Mouse (Mus musculus) spleen, adult 2 months (tissue): ENCODE measurements around the gene Top2b. TPM values are rescaled to one million over a fixed set of nuclear protein-coding genes. Genes with fewer than 3 reads are reported as not detected.
A peak's percentile ranks its signal among the peaks of the same experiment; 100 is the strongest.

ENCODE experiments used
- DNase-seq, 2 experiments: peaks; one replicate each; pipeline versions ENCODE4 v3.0.0 to v3.0.0-alpha.2; 2012 to 2021; ENCODE audit warnings: low spot score in 2 of 2, low read depth in 1 of 2
- H3K27ac ChIP-seq: fragments of 200-500 bp; 2 replicates; pipeline ENCODE4 v1.5.1; 2012; ENCODE audit warnings: low read length, inconsistent platforms; ENCODE audit not compliant: insufficient read depth
- H3K27me3 ChIP-seq: fragments of 200-500 bp; 2 replicates; pipeline ENCODE4 v1.6.1; 2012; ENCODE audit warnings: mild to moderate bottlenecking, moderate library complexity, low read length, inconsistent platforms; ENCODE audit not compliant: control insufficient read depth, insufficient read depth
- H3K36me3 ChIP-seq: fragments of 200-500 bp; 2 replicates; pipeline ENCODE4 v1.6.1; 2012; ENCODE audit warnings: mild to moderate bottlenecking, low read length, inconsistent platforms; ENCODE audit not compliant: control insufficient read depth, insufficient read depth
- H3K4me1 ChIP-seq: fragments of 200-500 bp; 2 replicates; pipeline ENCODE4 v1.6.1; 2011; ENCODE audit warnings: inconsistent platforms; ENCODE audit not compliant: control insufficient read depth, insufficient read depth, insufficient read length
- H3K4me3 ChIP-seq: fragments of 200-500 bp; 2 replicates; pipeline ENCODE4 v1.5.1; 2011; ENCODE audit warnings: mild to moderate bottlenecking, inconsistent platforms; ENCODE audit not compliant: insufficient read depth, insufficient read length; ENCODE audit errors: extremely low read depth
- CTCF ChIP-seq: fragments of 200-500 bp; IDR thresholded peaks from 2 replicates; pipeline ENCODE4 v1.5.1; 2011; ENCODE audit warnings: mild to moderate bottlenecking, inconsistent platforms; ENCODE audit not compliant: insufficient read depth, insufficient read length, insufficient replicate concordance; ENCODE audit errors: extremely low read depth
- POLR2A ChIP-seq: fragments of 200-500 bp; IDR thresholded peaks from 2 replicates; pipeline ENCODE4 v1.6.1; 2011; ENCODE audit warnings: low read depth, low read length, inconsistent platforms
- WGBS: fragments of 180-500 bp; shearing (Covaris S2); methylation state at CpG from one replicate; pipeline ENCODE4 v1.1.7; 2018; 5-methylcytosine and 5-hydroxymethylcytosine counted together
- polyA plus RNA-seq: library from polyadenylated mRNA; depleted of rRNA; stranded (reverse); fragments of >200 nt; gene quantifications from 2 replicates; pipeline ENCODE4 v1.2.3, GENCODE M21; 2012

Gene Top2b
- polyA plus RNA-seq, 1 experiment = 4.8 TPM

- no peak for DNase-seq
- H3K4me3 ChIP-seq = no peak overlapping the region
- WGBS = 37% methylated on average over 3 of the region's 3 CpGs
- H3K27ac ChIP-seq = no peak overlapping the region
- TF ChIP-seq POLR2A (no peak), CTCF (no peak)
- no peaks in the 10 kb centered on the region for H3K27me3 ChIP-seq
- H3K4me1 ChIP-seq = no peaks in the 10 kb centered on the region
- H3K36me3 ChIP-seq = no peaks in the 10 kb centered on the region
Observed at GRCm38 (mm10) chr14:16329756-16330155, 35.2 kb upstream of the Top2b start.

DNA sequence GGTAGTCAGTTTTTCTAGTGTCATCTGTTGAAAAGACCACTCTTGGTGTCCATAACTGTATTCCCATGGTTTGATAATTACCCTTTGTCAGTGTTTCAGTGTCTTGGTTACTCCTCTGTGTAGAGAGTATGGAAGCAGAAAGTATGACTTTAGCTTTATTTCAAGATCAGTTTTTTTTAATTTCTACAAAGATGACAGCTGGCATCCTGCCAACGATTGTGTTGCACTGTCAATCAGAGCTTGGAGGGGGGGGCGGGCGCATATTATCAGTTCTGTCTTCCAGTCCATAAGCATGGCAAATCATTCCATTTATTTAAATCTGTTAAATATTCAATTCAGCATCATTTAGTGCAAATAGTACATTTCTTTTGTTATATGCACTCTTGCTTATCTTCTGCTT lies 30.7 kb upstream of the Top2b start:
- Histone ChIP-seq H3K27ac (no peak overlapping the region), H3K27me3 (no peaks in the 10 kb centered on the region), H3K36me3 (no peaks in the 10 kb centered on the region), H3K4me3 (no peak overlapping the region), H3K4me1 (no peaks in the 10 kb centered on the region)
- TF ChIP-seq POLR2A (no peak), CTCF (no peak)
- DNase-seq = no peak
- 82% methylated on average over 3 of the region's 3 CpGs for WGBS

GRCm38 (mm10) chr14:16335835-16336417 lies 29.1 kb upstream of the Top2b start:
- H3K4me1 ChIP-seq = no peaks in the 10 kb centered on the region
- H3K36me3 ChIP-seq = no peaks in the 10 kb centered on the region
- no peak overlapping the region for H3K4me3 ChIP-seq
- TF ChIP-seq POLR2A (no peak), CTCF (no peak)
- H3K27me3 ChIP-seq = no peaks in the 10 kb centered on the region
- WGBS = 81% methylated on average over 3 of the region's 3 CpGs
- no peak overlapping the region for H3K27ac ChIP-seq
- no peak for DNase-seq

DNA sequence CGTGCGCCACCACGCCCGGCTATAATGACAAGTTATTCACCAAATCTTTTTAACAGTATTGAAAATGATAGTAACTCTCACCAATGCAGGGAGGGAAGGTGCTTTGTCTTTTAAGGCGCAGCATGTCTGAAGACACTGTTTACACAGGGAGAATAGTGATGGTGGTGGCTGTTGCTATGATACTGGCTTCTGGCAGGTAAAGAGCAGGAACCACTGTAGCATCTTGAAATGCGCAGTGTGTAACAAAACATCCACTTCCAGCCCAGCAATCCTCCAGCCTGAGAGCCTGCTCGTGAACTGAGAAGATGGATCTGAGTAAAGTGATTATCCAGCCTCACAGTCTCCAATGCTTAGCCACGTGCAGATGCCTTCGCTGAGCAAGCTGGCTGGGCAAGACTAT lies 17.5 kb upstream of the Top2b start:
- Histone ChIP-seq H3K27ac (no peak overlapping the region), H3K27me3 (no peaks in the 10 kb centered on the region), H3K4me1 (no peaks in the 10 kb centered on the region), H3K36me3 (no peaks in the 10 kb centered on the region), H3K4me3 (no peak overlapping the region)
- no peak for TF ChIP-seq CTCF
- no peak for TF ChIP-seq POLR2A
- DNase-seq = no peak
- 93% methylated on average over 9 of the region's 9 CpGs for WGBS

- Histone ChIP-seq H3K4me1 (peaks cover 3% of the 10 kb centered on the region; the same call in 1 of the 2 replicates), H3K27me3 (no peaks in the 10 kb centered on the region), H3K36me3 (no peaks in the 10 kb centered on the region), H3K4me3 (no peak overlapping the region), H3K27ac (no peak overlapping the region)
- WGBS = 74% methylated on average over 1 of the region's 1 CpGs
- TF ChIP-seq POLR2A (no peak), CTCF (no peak)
- no peak for DNase-seq
Observed at GRCm38 (mm10) chr14:16359704-16360103, 5.3 kb upstream of the Top2b start.

- Histone ChIP-seq H3K4me3 (peak overlapping the region; percentile 66), H3K36me3 (no peaks in the 10 kb centered on the region), H3K27me3 (no peaks in the 10 kb centered on the region), H3K27ac (peak overlapping the region; percentile 94), H3K4me1 (peaks cover 3% of the 10 kb centered on the region; the same call in 1 of the 2 replicates)
- TF ChIP-seq CTCF (no peak), POLR2A (no peak)
- under 1% methylated on average over 28 of the region's 32 CpGs for WGBS
- DNase-seq = peak in 1 of 2 experiments; percentile 79
Observed at GRCm38 (mm10) chr14:16364161-16364831, 683 bp upstream of the Top2b start.
